Mouse (Mus musculus) cortical plate, adult 2 months (tissue): ENCODE data around the gene Klhl21.

ENCODE experiments used
- CTCF ChIP-seq: fragments of 200-500 bp; IDR thresholded peaks from 2 replicates; pipeline ENCODE4 v1.5.1; 2011; ENCODE audit warnings: mild to moderate bottlenecking, control low read depth, low read length; ENCODE audit not compliant: insufficient read depth; ENCODE audit errors: extremely low read depth
- POLR2A ChIP-seq: fragments of 200-500 bp; IDR thresholded peaks from 2 replicates; pipeline ENCODE4 v1.6.1; 2011; ENCODE audit warnings: mild to moderate bottlenecking, low read length, control low read depth; ENCODE audit not compliant: insufficient read depth; ENCODE audit errors: extremely low read depth

DNA sequence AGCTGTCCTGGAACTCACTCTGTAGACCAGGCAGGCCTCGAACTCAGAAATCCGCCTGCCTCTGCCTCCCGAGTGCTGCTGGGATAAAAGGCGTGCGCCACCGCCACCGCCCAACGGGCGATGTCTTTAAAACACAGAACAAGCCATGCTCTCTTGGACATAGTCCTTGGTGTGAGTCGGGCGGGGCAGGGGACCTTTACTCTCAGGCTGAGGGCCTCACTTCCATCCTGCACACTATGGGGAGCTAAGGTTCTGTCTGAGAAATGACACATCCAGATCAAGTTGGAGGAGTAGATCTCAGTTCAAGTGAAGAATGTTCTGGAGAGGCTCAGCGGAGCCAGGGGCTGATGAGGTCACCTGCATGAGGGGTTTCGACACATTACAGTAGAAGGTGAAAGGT lies 24.3 kb downstream of the Klhl21 start:
- TF ChIP-seq POLR2A (no peak), CTCF (no peak)
